Mouse (Mus musculus): ENCODE results near the gene Magi1. TPM values are rescaled to one million over a fixed set of nuclear protein-coding genes. Genes with fewer than 3 reads are reported as not detected.

Magi1 gene
- polyA plus RNA-seq, 1 experiment, result not detected

DNA sequence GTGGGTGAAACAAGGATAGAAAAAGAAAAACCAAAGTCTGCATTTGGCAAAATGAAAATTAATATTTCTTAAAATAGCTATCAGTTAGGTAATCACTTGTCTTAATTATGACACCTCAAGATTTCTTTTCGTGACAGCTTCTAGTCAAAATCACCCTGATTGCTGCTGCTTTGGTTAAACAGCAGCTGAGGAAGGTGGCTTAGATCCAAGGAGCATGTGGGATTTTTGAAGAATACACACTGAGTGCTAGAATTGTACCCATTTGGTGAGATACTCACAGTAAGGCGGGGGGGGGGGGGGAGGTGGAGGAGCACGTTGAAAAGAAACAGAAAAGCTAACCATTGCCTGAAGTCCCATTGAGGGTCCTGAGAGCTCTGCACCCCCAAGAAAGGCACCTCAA lies 438.2 kb downstream of the Magi1 start:
- Histone ChIP-seq H3K4me1 (ENCODE audit: control insufficient read depth, insufficient read depth, low read length) (no peaks in the 10 kb centered on the region), H3K27ac (ENCODE audit: insufficient read depth, low read depth, low read length) (no peak overlapping the region), H3K4me3 (ENCODE audit: insufficient read depth, low read length) (no peak overlapping the region)
- no peak for TF ChIP-seq CTCF (IDR thresholded peaks at IDR 0.05; ENCODE audit: low read depth, low read length)
- TF ChIP-seq POLR2A (IDR thresholded peaks at IDR 0.05; ENCODE audit: borderline replicate concordance, low read depth, low read length), result no peak

DNA sequence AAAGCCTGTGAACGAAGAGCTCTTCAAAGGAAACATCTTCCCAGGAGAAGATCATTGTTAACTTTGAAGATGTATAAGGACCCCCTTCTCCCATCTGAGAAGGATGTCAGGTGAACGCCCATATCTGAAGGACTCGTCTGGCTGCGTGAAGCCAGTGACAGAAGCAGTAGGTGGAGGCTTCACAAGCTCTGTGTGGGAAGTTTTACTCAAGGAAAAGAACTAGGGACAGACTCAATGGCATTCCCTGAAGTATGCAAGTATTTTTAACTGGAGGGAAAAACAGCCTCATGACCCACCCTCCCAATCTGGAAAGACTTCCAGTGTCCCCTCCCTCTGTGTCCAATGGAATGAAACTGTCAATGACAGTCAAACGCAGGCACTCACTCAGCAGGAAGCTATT lies 438.6 kb downstream of the Magi1 start:
- TF ChIP-seq POLR2A (IDR thresholded peaks at IDR 0.05; ENCODE audit: borderline replicate concordance, low read depth, low read length) (no peak), CTCF (IDR thresholded peaks at IDR 0.05; ENCODE audit: low read depth, low read length) (no peak)
- Histone ChIP-seq H3K4me1 (ENCODE audit: control insufficient read depth, insufficient read depth, low read length) (no peaks in the 10 kb centered on the region), H3K4me3 (ENCODE audit: insufficient read depth, low read length) (no peak overlapping the region), H3K27ac (ENCODE audit: insufficient read depth, low read depth, low read length) (no peak overlapping the region)

DNA sequence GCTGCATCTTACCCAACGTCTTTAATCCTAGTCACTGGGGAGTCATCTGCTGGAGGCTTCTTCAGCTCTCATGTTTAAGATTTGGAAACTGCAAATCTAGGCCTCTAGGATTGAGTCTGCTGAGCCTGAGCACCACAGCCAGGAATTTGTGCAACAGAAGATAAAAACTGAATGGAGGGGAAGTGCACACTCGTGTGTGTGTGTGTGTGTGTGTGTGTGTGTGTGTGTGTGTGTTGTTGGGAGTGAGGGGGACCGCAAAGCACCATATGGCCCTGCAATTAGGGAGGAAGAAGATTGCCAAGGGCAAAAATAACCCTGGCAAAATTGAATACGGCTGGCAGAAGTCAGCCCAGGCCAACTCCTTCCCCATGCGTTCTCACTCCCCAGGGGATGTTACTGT lies 439.1 kb downstream of the Magi1 start:
- TF ChIP-seq CTCF (IDR thresholded peaks at IDR 0.05; ENCODE audit: low read depth, low read length) (no peak), POLR2A (IDR thresholded peaks at IDR 0.05; ENCODE audit: borderline replicate concordance, low read depth, low read length) (no peak)
- no peaks in the 10 kb centered on the region for H3K4me1 ChIP-seq (ENCODE audit: control insufficient read depth, insufficient read depth, low read length)
- no peak overlapping the region for H3K27ac ChIP-seq (ENCODE audit: insufficient read depth, low read depth, low read length)
- H3K4me3 ChIP-seq (ENCODE audit: insufficient read depth, low read length), result no peak overlapping the region

DNA sequence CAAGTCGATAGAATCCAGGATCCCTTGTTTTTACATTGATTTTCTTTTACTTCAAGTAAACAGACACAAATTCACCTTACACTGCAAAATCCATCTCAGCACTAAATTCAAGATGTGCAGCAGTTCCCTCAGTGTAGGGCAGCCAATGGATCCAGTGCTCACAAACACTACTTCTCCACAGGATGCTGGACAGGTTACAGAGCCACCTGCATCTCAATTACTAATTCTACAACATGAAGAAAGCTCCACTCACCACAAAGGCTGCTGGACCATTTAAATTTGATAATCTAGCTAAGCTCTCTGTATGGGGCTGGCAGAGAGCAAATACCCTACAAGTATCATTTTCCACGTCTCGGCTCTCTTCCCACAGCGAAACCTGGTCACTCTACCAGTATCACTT lies 445.3 kb downstream of the Magi1 start:
- H3K27ac ChIP-seq (ENCODE audit: insufficient read depth, low read depth, low read length), result no peak overlapping the region
- no peaks in the 10 kb centered on the region for H3K4me1 ChIP-seq (ENCODE audit: control insufficient read depth, insufficient read depth, low read length)
- TF ChIP-seq CTCF (IDR thresholded peaks at IDR 0.05; ENCODE audit: low read depth, low read length) (no peak), POLR2A (IDR thresholded peaks at IDR 0.05; ENCODE audit: borderline replicate concordance, low read depth, low read length) (no peak)
- no peak overlapping the region for H3K4me3 ChIP-seq (ENCODE audit: insufficient read depth, low read length)

DNA sequence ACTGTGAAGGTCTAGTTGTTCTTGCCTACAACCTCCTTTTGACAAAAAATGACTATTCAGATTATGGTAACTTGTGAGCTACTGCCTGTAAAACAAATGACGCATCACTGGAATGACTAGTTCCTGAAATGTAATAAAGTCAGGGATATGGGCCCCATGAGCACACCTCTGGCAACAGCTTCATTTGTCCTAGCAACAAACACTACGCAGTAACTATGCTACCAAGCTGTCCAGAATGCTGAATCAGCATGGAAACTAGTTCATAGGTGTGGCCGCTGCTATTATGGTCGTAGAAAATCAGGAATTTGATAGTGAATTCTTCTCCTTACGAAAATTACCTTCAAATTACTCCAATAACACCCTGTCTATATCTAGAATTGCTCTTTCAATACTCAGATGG lies 447.1 kb downstream of the Magi1 start:
- Histone ChIP-seq H3K27ac (ENCODE audit: insufficient read depth, low read depth, low read length) (no peak overlapping the region), H3K4me1 (ENCODE audit: control insufficient read depth, insufficient read depth, low read length) (no peaks in the 10 kb centered on the region), H3K4me3 (ENCODE audit: insufficient read depth, low read length) (no peak overlapping the region)
- no peak for TF ChIP-seq CTCF (IDR thresholded peaks at IDR 0.05; ENCODE audit: low read depth, low read length)
- no peak for TF ChIP-seq POLR2A (IDR thresholded peaks at IDR 0.05; ENCODE audit: borderline replicate concordance, low read depth, low read length)

DNA sequence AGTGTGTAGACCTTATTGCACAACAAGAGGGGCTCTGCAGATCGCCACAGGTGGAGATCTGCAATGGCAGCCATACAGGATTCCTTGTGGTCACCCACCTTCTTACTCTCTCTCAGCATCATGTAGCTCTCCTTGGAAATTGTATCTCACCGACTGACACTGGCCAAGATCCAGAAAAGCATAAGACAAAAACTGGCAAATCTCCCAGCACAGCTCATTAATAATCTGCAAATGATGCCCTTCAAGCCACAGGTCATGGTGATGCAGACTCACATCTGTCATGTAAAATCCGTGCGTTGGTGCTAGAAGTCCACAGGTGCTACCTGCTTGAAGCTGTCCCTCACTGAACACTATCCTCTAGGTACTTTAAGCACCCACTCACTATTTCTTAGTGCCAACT lies 448.5 kb downstream of the Magi1 start:
- TF ChIP-seq CTCF (IDR thresholded peaks at IDR 0.05; ENCODE audit: low read depth, low read length) (no peak), POLR2A (IDR thresholded peaks at IDR 0.05; ENCODE audit: borderline replicate concordance, low read depth, low read length) (no peak)
- Histone ChIP-seq H3K4me3 (ENCODE audit: insufficient read depth, low read length) (no peak overlapping the region), H3K4me1 (ENCODE audit: control insufficient read depth, insufficient read depth, low read length) (no peaks in the 10 kb centered on the region), H3K27ac (ENCODE audit: insufficient read depth, low read depth, low read length) (no peak overlapping the region)

DNA sequence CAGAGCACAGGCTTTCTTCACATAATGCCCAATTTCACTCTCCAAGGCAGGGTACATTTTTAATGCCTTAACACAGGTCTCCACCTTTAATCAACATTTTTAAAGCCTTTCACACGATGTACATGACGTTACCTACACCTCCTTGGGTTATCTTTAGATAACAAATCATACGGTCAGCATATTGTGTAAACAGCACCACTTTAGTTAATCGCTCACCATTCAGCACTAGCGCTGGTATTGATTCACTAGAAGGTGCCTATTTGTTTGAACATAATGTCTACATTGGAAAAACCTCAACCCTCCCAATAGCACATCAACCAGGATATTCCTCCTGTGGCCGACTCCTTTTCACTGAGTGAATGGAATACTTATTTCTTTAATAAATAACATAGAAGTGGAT lies 455.5 kb downstream of the Magi1 start:
- H3K4me3 ChIP-seq (ENCODE audit: insufficient read depth, low read length), result no peak overlapping the region
- no peaks in the 10 kb centered on the region for H3K4me1 ChIP-seq (ENCODE audit: control insufficient read depth, insufficient read depth, low read length)
- H3K27ac ChIP-seq (ENCODE audit: insufficient read depth, low read depth, low read length), result no peak overlapping the region
- TF ChIP-seq POLR2A (IDR thresholded peaks at IDR 0.05; ENCODE audit: borderline replicate concordance, low read depth, low read length), result no peak
- TF ChIP-seq CTCF (IDR thresholded peaks at IDR 0.05; ENCODE audit: low read depth, low read length), result no peak

DNA sequence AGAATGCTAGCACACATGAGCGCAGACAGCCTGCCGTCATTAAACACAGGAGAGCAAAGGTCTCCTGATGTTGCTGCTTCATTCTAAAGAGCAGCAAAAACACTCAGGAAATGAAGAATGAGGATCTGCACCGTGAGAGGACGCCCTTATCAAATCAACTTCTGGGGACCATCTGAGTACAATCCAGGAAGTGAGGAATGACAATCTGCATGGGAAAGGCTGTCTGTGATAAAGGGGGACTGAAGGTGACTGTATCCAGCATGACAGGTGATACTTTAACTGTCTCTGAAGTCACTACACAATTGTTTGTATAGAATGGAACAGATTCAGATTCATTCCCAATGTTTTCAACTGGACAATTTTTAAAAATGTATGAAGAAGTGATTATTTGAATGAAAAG lies 456.8 kb downstream of the Magi1 start:
- TF ChIP-seq CTCF (IDR thresholded peaks at IDR 0.05; ENCODE audit: low read depth, low read length) (no peak), POLR2A (IDR thresholded peaks at IDR 0.05; ENCODE audit: borderline replicate concordance, low read depth, low read length) (no peak)
- no peak overlapping the region for H3K4me3 ChIP-seq (ENCODE audit: insufficient read depth, low read length)
- H3K27ac ChIP-seq (ENCODE audit: insufficient read depth, low read depth, low read length), result no peak overlapping the region
- H3K4me1 ChIP-seq (ENCODE audit: control insufficient read depth, insufficient read depth, low read length), result no peaks in the 10 kb centered on the region

DNA sequence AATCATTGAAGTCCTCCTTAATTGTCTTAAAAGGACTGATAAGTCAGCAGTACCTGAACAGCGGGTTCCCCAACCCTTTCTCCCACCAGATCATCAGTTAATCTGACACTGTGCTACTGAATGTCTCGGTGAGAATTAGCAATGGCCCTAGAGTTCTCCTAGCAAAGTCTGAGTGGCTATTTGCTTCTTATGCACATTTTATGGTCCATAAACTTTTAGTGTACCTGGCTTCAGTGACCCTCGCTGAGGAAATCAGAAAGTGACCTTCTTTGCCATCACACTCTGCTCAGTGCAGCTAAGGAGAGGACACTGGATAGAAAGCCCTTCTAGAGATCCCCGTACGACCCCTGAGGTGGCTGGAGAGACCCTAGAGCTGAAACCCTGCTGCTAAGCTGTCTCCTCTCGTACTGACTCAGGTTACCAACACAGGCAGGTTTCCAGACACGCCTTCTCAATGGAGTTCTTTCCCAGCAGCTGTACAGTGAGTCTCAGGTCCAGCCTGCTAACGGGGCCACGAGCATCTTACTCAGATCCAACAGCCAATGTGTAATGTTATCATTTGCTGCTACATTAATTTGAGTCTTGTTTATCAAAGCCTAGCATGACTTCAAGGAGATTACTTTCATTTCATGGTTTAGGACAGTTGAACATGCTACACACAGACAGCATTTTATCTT lies 461.4 kb downstream of the Magi1 start:
- H3K4me3 ChIP-seq (ENCODE audit: insufficient read depth, low read length), result no peak overlapping the region
- no peaks in the 10 kb centered on the region for H3K4me1 ChIP-seq (ENCODE audit: control insufficient read depth, insufficient read depth, low read length)
- no peak overlapping the region for H3K27ac ChIP-seq (ENCODE audit: insufficient read depth, low read depth, low read length)
- no peak for TF ChIP-seq CTCF (IDR thresholded peaks at IDR 0.05; ENCODE audit: low read depth, low read length)
- TF ChIP-seq POLR2A (IDR thresholded peaks at IDR 0.05; ENCODE audit: borderline replicate concordance, low read depth, low read length), result no peak

DNA sequence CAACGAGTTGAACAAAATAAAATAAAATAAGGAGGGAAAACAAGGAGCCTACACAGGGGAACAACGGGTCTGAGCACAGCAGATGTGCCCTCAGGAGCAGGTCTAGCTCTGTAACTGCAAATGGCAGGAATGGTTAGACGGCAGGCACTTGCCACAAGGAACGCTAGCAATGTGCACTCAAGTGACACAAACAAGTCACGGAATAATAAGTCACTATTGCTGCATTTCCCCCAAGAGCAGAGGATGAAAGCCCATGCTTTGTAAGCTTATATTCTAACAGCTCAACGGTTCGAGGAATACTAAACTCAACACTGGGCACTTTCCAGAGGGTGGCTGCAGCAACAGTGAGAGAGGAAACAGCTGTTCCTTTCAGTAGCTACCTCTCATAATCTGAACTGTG lies 462.2 kb downstream of the Magi1 start:
- Histone ChIP-seq H3K4me1 (ENCODE audit: control insufficient read depth, insufficient read depth, low read length) (no peaks in the 10 kb centered on the region), H3K27ac (ENCODE audit: insufficient read depth, low read depth, low read length) (no peak overlapping the region), H3K4me3 (ENCODE audit: insufficient read depth, low read length) (no peak overlapping the region)
- no peak for TF ChIP-seq CTCF (IDR thresholded peaks at IDR 0.05; ENCODE audit: low read depth, low read length)
- TF ChIP-seq POLR2A (IDR thresholded peaks at IDR 0.05; ENCODE audit: borderline replicate concordance, low read depth, low read length), result no peak

DNA sequence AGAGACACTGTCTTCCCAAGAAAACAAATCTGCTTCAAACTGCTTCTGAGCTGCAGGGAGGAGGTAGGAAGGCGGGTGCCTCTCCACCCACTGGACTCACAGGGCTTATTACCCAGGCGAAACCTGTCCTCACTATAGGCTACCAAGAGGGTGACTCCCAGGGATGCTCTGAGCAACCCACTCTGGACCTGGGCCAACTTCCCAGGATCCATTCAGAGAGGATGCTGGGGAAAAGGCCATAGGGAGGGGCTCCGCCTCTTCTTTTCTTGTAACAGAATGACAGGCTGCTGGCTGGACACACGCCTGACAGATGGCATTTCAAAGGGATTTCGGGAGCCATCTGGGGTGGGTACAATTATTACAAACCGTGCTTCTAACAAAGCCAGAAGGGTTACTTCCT lies 463.8 kb downstream of the Magi1 start:
- TF ChIP-seq CTCF (IDR thresholded peaks at IDR 0.05; ENCODE audit: low read depth, low read length) (no peak), POLR2A (IDR thresholded peaks at IDR 0.05; ENCODE audit: borderline replicate concordance, low read depth, low read length) (no peak)
- Histone ChIP-seq H3K4me3 (ENCODE audit: insufficient read depth, low read length) (no peak overlapping the region), H3K4me1 (ENCODE audit: control insufficient read depth, insufficient read depth, low read length) (no peaks in the 10 kb centered on the region), H3K27ac (ENCODE audit: insufficient read depth, low read depth, low read length) (no peak overlapping the region)

Measured in bone marrow macrophage, adult 2 months (primary cell).